Mouse (Mus musculus): ENCODE results near the gene Nrxn3. TPM values are rescaled to one million over a fixed set of nuclear protein-coding genes. Genes with fewer than 3 reads are reported as not detected.

Nrxn3 gene
- polyA plus RNA-seq, 1 experiment from 2014 or later = 2.2 TPM

GRCm38 (mm10) chr12:89794741-89795140 is 1072.1 kb downstream of the Nrxn3 start:
- no peaks in the 10 kb centered on the region for H3K9me3 ChIP-seq (replicated peaks)

GRCm38 (mm10) chr12:89808217-89808616 is 1085.5 kb downstream of the Nrxn3 start:
- 62% methylated on average over 3 of the region's 3 CpGs for WGBS
- H3K9ac ChIP-seq = no peak overlapping the region
- H3K27ac ChIP-seq (ENCODE audit: poor library complexity, severe bottlenecking) = no peak overlapping the region
- H3K27me3 ChIP-seq (replicated peaks) = 0 out of 2 replicates have a peak, but pooled peaks cover 4% of the 10 kb centered on the region
- no peaks in the 10 kb centered on the region for H3K36me3 ChIP-seq
- peaks cover 7% of the 10 kb centered on the region for H3K4me1 ChIP-seq (replicated peaks)
- no peak for ATAC-seq (ENCODE audit: insufficient number of reproducible peaks, low FRiP score)
- no peak overlapping the region for H3K4me3 ChIP-seq
- H3K4me2 ChIP-seq = no peak overlapping the region
- H3K9me3 ChIP-seq (replicated peaks) = no peaks in the 10 kb centered on the region

More at GRCm38 (mm10) chr12:89794741-89795140, 1072.1 kb downstream of the Nrxn3 start:
- Histone ChIP-seq H3K9ac (no peak overlapping the region), H3K4me2 (no peak overlapping the region), H3K27me3 (replicated peaks) (no peaks in the 10 kb centered on the region), H3K36me3 (no peaks in the 10 kb centered on the region), H3K27ac (ENCODE audit: poor library complexity, severe bottlenecking) (no peak overlapping the region), H3K4me3 (no peak overlapping the region), H3K4me1 (replicated peaks) (no peaks in the 10 kb centered on the region)
- no peak for ATAC-seq (ENCODE audit: insufficient number of reproducible peaks, low FRiP score)
- WGBS = 74% methylated on average over 6 of the region's 6 CpGs

- 0 out of 2 replicates have a peak, but pooled peaks cover 10% of the 10 kb centered on the region for H3K27me3 ChIP-seq (replicated peaks)
- H3K27ac ChIP-seq (ENCODE audit: poor library complexity, severe bottlenecking) = no peak overlapping the region
- no peak overlapping the region for H3K4me3 ChIP-seq
- H3K4me2 ChIP-seq = no peak overlapping the region
- ATAC-seq (ENCODE audit: insufficient number of reproducible peaks, low FRiP score) = no peak
- no peaks in the 10 kb centered on the region for H3K9me3 ChIP-seq (replicated peaks)
- H3K36me3 ChIP-seq = no peaks in the 10 kb centered on the region
- peaks cover 10% of the 10 kb centered on the region for H3K4me1 ChIP-seq (replicated peaks)
- WGBS = 82% methylated on average over 5 of the region's 5 CpGs
- no peak overlapping the region for H3K9ac ChIP-seq
Measured at GRCm38 (mm10) chr12:89810146-89810545, 1087.5 kb downstream of the Nrxn3 start.

- H3K27me3 ChIP-seq (replicated peaks) = 0 out of 2 replicates have a peak, but pooled peaks cover 10% of the 10 kb centered on the region
- peak overlapping the region; percentile 55 for H3K9ac ChIP-seq
- peak overlapping the region; percentile 99 for H3K4me2 ChIP-seq
- under 1% methylated on average over 36 of the region's 36 CpGs for WGBS
- H3K9me3 ChIP-seq (replicated peaks) = no peaks in the 10 kb centered on the region
- peaks cover 10% of the 10 kb centered on the region for H3K4me1 ChIP-seq (replicated peaks)
- peak overlapping the region; percentile 58 for H3K4me3 ChIP-seq
- H3K36me3 ChIP-seq = no peaks in the 10 kb centered on the region
- H3K27ac ChIP-seq (ENCODE audit: poor library complexity, severe bottlenecking) = peak overlapping the region; percentile 14; the same call in 1 of the 2 replicates
- peak; percentile 93 for ATAC-seq (ENCODE audit: insufficient number of reproducible peaks, low FRiP score)
Measured at GRCm38 (mm10) chr12:89811815-89812549, 1089.3 kb downstream of the Nrxn3 start.

GRCm38 (mm10) chr12:89812550-89813207 is 1090.0 kb downstream of the Nrxn3 start:
- WGBS = 3% methylated on average over 17 of the region's 17 CpGs

GRCm38 (mm10) chr12:89813294-89813693 is 1090.6 kb downstream of the Nrxn3 start:
- no peaks in the 10 kb centered on the region for H3K36me3 ChIP-seq
- WGBS = 9% methylated on average over 13 of the region's 13 CpGs

More at GRCm38 (mm10) chr12:89812550-89813207, 1090.0 kb downstream of the Nrxn3 start:
- Histone ChIP-seq H3K4me3 (peak overlapping the region; percentile 58), H3K36me3 (no peaks in the 10 kb centered on the region), H3K4me2 (peak overlapping the region; percentile 99), H3K27ac (ENCODE audit: poor library complexity, severe bottlenecking) (no peak overlapping the region), H3K4me1 (replicated peaks) (peaks cover 10% of the 10 kb centered on the region), H3K9me3 (replicated peaks) (no peaks in the 10 kb centered on the region), H3K27me3 (replicated peaks) (0 out of 2 replicates have a peak, but pooled peaks cover 10% of the 10 kb centered on the region), H3K9ac (peak overlapping the region; percentile 28)
- ATAC-seq (ENCODE audit: insufficient number of reproducible peaks, low FRiP score) = no peak; the same call in 1 of the 2 replicates

GRCm38 (mm10) chr12:89813718-89814117 is 1091.0 kb downstream of the Nrxn3 start:
- Histone ChIP-seq H3K9ac (no peak overlapping the region), H3K9me3 (replicated peaks) (no peaks in the 10 kb centered on the region), H3K36me3 (no peaks in the 10 kb centered on the region), H3K4me1 (replicated peaks) (peaks cover 10% of the 10 kb centered on the region), H3K27ac (ENCODE audit: poor library complexity, severe bottlenecking) (no peak overlapping the region), H3K27me3 (replicated peaks) (0 out of 2 replicates have a peak, but pooled peaks cover 10% of the 10 kb centered on the region), H3K4me2 (peak overlapping the region; percentile 99), H3K4me3 (no peak overlapping the region)
- WGBS = 73% methylated on average over 5 of the region's 5 CpGs
- ATAC-seq (ENCODE audit: insufficient number of reproducible peaks, low FRiP score) = no peak

More at GRCm38 (mm10) chr12:89813294-89813693, 1090.6 kb downstream of the Nrxn3 start:
- Histone ChIP-seq H3K4me3 (peak overlapping the region; percentile 27), H3K4me1 (replicated peaks) (peaks cover 10% of the 10 kb centered on the region), H3K27me3 (replicated peaks) (0 out of 2 replicates have a peak, but pooled peaks cover 10% of the 10 kb centered on the region), H3K9ac (no peak overlapping the region), H3K27ac (ENCODE audit: poor library complexity, severe bottlenecking) (no peak overlapping the region), H3K9me3 (replicated peaks) (no peaks in the 10 kb centered on the region), H3K4me2 (peak overlapping the region; percentile 99)
- no peak for ATAC-seq (ENCODE audit: insufficient number of reproducible peaks, low FRiP score)

GRCm38 (mm10) chr12:89814536-89814935 is 1091.9 kb downstream of the Nrxn3 start:
- 51% methylated on average over 4 of the region's 4 CpGs for WGBS
- no peak overlapping the region for H3K4me2 ChIP-seq
- no peak overlapping the region for H3K9ac ChIP-seq
- no peak for ATAC-seq (ENCODE audit: insufficient number of reproducible peaks, low FRiP score)
- H3K4me3 ChIP-seq = no peak overlapping the region
- H3K4me1 ChIP-seq (replicated peaks) = peaks cover 10% of the 10 kb centered on the region
- no peaks in the 10 kb centered on the region for H3K36me3 ChIP-seq
- H3K27ac ChIP-seq (ENCODE audit: poor library complexity, severe bottlenecking) = no peak overlapping the region
- no peaks in the 10 kb centered on the region for H3K9me3 ChIP-seq (replicated peaks)
- 0 out of 2 replicates have a peak, but pooled peaks cover 10% of the 10 kb centered on the region for H3K27me3 ChIP-seq (replicated peaks)

GRCm38 (mm10) chr12:89817072-89817773 is 1094.5 kb downstream of the Nrxn3 start:
- Histone ChIP-seq H3K4me3 (no peak overlapping the region), H3K27me3 (replicated peaks) (0 out of 2 replicates have a peak, but pooled peaks cover 6% of the 10 kb centered on the region), H3K9ac (no peak overlapping the region), H3K27ac (ENCODE audit: poor library complexity, severe bottlenecking) (no peak overlapping the region), H3K9me3 (replicated peaks) (no peaks in the 10 kb centered on the region), H3K4me2 (no peak overlapping the region), H3K36me3 (no peaks in the 10 kb centered on the region), H3K4me1 (replicated peaks) (0 out of 2 replicates have a peak, but pooled peaks cover 4% of the 10 kb centered on the region)
- no peak for ATAC-seq (ENCODE audit: insufficient number of reproducible peaks, low FRiP score)
- 71% methylated on average over 9 of the region's 9 CpGs for WGBS

GRCm38 (mm10) chr12:89818200-89818599 is 1095.5 kb downstream of the Nrxn3 start:
- 82% methylated on average over 2 of the region's 2 CpGs for WGBS
- Histone ChIP-seq H3K27ac (ENCODE audit: poor library complexity, severe bottlenecking) (no peak overlapping the region), H3K4me2 (no peak overlapping the region), H3K4me1 (replicated peaks) (0 out of 2 replicates have a peak, but pooled peaks cover 3% of the 10 kb centered on the region), H3K36me3 (no peaks in the 10 kb centered on the region), H3K9ac (no peak overlapping the region), H3K4me3 (no peak overlapping the region), H3K27me3 (replicated peaks) (0 out of 2 replicates have a peak, but pooled peaks cover 6% of the 10 kb centered on the region), H3K9me3 (replicated peaks) (no peaks in the 10 kb centered on the region)
- ATAC-seq (ENCODE audit: insufficient number of reproducible peaks, low FRiP score) = no peak
